Mouse (Mus musculus): Measurements from ENCODE around the gene Nudt19. TPM values are rescaled to one million over a fixed set of nuclear protein-coding genes. Genes with fewer than 3 reads are reported as not detected.

Gene Nudt19
- polyA plus RNA-seq, 1 experiment from 2014 or later = 52.0 TPM

GRCm38 (mm10) chr7:35559838-35560237 lies 3.7 kb upstream of the Nudt19 start:
- no peak overlapping the region for H3K4me3 ChIP-seq (ENCODE audit: low read depth, low read length)
- no peak overlapping the region for H3K4me2 ChIP-seq (replicated peaks; ENCODE audit: low read depth, low read length)
- no peaks in the 10 kb centered on the region for H3K36me3 ChIP-seq (ENCODE audit: control insufficient read depth, insufficient read depth, low read length)
- no peak overlapping the region for H3K27ac ChIP-seq (ENCODE audit: low read length)
- H3K9me3 ChIP-seq (ENCODE audit: control insufficient read depth, low read depth, low read length) = no peaks in the 10 kb centered on the region
- 92% methylated on average over 3 of the region's 3 CpGs for WGBS
- H3K4me1 ChIP-seq (ENCODE audit: control insufficient read depth, insufficient read depth, low read length) = peaks cover 3% of the 10 kb centered on the region; the same call in 1 of the 2 replicates
- no peaks in the 10 kb centered on the region for H3K27me3 ChIP-seq (ENCODE audit: control insufficient read depth, insufficient read depth, low read length)
- ATAC-seq (ENCODE audit: insufficient number of reproducible peaks, insufficient read depth, low FRiP score, low read depth) = no peak
- no peak overlapping the region for H3K9ac ChIP-seq (replicated peaks; ENCODE audit: low read depth, low read length)

DNA sequence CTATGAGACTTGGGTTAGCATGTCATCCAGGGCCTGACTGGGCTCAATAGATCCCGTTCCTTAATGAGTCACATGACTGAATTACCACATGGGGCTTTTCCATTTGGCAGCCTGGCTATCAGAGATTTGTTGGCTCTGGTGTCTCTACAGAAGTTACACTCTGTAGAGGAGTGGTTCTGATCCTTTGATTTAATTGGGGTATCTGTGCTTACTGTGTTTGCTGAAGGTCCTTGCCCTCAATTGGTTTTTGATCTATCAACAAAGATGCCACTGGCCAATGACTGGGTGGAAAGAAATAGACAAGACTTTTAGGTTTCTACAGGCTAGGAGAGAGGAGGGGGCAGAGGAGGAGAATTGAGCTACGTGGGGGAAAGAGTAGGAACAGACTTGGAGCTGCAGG lies 2.6 kb upstream of the Nudt19 start:
- H3K4me1 ChIP-seq (ENCODE audit: control insufficient read depth, insufficient read depth, low read length) = peaks cover 3% of the 10 kb centered on the region; the same call in 1 of the 2 replicates
- no peak overlapping the region for H3K27ac ChIP-seq (ENCODE audit: low read length)
- no peak for ATAC-seq (ENCODE audit: insufficient number of reproducible peaks, insufficient read depth, low FRiP score, low read depth)
- no peaks in the 10 kb centered on the region for H3K9me3 ChIP-seq (ENCODE audit: control insufficient read depth, low read depth, low read length)
- H3K9ac ChIP-seq (replicated peaks; ENCODE audit: low read depth, low read length) = no peak overlapping the region
- 39% methylated on average over 2 of the region's 2 CpGs for WGBS
- H3K36me3 ChIP-seq (ENCODE audit: control insufficient read depth, insufficient read depth, low read length) = no peaks in the 10 kb centered on the region
- H3K4me3 ChIP-seq (ENCODE audit: low read depth, low read length) = no peak overlapping the region
- H3K27me3 ChIP-seq (ENCODE audit: control insufficient read depth, insufficient read depth, low read length) = no peaks in the 10 kb centered on the region
- no peak overlapping the region for H3K4me2 ChIP-seq (replicated peaks; ENCODE audit: low read depth, low read length)

DNA sequence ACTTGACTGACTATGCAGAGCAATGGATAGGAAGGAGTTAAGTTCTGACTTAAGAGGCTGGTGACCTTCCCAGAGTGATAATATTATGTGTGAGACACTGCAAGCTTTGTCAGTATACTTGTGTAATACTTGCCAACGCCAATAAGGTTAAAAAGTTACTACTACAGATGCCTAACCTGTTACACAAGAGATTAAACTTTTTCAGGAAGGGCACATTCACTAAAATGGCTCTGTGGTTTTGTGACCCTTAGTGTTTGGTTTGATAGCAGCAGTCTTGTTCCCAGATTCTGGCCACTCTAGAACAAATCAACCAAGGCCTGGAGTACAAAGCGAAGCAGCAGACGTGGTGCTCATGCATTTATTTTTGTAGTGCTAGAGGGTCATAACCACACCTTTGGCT lies 1.5 kb upstream of the Nudt19 start:
- peaks cover 3% of the 10 kb centered on the region; the same call in 1 of the 2 replicates for H3K4me1 ChIP-seq (ENCODE audit: control insufficient read depth, insufficient read depth, low read length)
- no peak overlapping the region for H3K9ac ChIP-seq (replicated peaks; ENCODE audit: low read depth, low read length)
- no peak for ATAC-seq (ENCODE audit: insufficient number of reproducible peaks, insufficient read depth, low FRiP score, low read depth)
- 71% methylated on average over 3 of the region's 3 CpGs for WGBS
- H3K27me3 ChIP-seq (ENCODE audit: control insufficient read depth, insufficient read depth, low read length) = no peaks in the 10 kb centered on the region
- H3K36me3 ChIP-seq (ENCODE audit: control insufficient read depth, insufficient read depth, low read length) = no peaks in the 10 kb centered on the region
- H3K27ac ChIP-seq (ENCODE audit: low read length) = no peak overlapping the region
- H3K4me3 ChIP-seq (ENCODE audit: low read depth, low read length) = no peak overlapping the region
- no peaks in the 10 kb centered on the region for H3K9me3 ChIP-seq (ENCODE audit: control insufficient read depth, low read depth, low read length)
- no peak overlapping the region for H3K4me2 ChIP-seq (replicated peaks; ENCODE audit: low read depth, low read length)

DNA sequence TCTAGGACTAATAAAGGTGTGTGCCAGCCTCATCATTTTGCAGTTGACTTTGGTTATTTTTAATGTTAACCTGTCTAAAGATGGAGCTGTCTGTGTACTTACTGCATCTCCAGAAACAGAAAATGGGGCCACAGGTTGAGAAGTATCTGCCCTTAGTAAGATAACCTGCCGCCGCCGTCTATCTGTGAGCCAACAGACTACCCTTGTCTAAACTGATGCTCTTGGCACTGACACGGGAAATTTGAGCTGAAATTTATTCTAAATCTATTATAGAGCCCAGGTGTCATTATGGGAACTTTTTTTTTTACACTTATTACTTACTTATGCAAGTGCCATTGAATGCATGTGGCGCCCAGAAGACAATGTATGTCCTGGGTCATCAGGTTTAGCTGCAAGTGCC lies 801 bp upstream of the Nudt19 start:
- Histone ChIP-seq H3K4me1 (ENCODE audit: control insufficient read depth, insufficient read depth, low read length) (peaks cover 3% of the 10 kb centered on the region; the same call in 1 of the 2 replicates), H3K9ac (replicated peaks; ENCODE audit: low read depth, low read length) (no peak overlapping the region), H3K4me2 (replicated peaks; ENCODE audit: low read depth, low read length) (no peak overlapping the region), H3K36me3 (ENCODE audit: control insufficient read depth, insufficient read depth, low read length) (no peaks in the 10 kb centered on the region), H3K27ac (ENCODE audit: low read length) (no peak overlapping the region), H3K9me3 (ENCODE audit: control insufficient read depth, low read depth, low read length) (no peaks in the 10 kb centered on the region), H3K4me3 (ENCODE audit: low read depth, low read length) (no peak overlapping the region), H3K27me3 (ENCODE audit: control insufficient read depth, insufficient read depth, low read length) (no peaks in the 10 kb centered on the region)
- WGBS = 84% methylated on average over 5 of the region's 5 CpGs
- ATAC-seq (ENCODE audit: insufficient number of reproducible peaks, insufficient read depth, low FRiP score, low read depth) = no peak

GRCm38 (mm10) chr7:35555224-35556204 lies 590 bp downstream of the Nudt19 start:
- Histone ChIP-seq H3K36me3 (ENCODE audit: control insufficient read depth, insufficient read depth, low read length) (peaks cover 3% of the 10 kb centered on the region), H3K9ac (replicated peaks; ENCODE audit: low read depth, low read length) (peak overlapping the region; percentile 88), H3K9me3 (ENCODE audit: control insufficient read depth, low read depth, low read length) (no peaks in the 10 kb centered on the region), H3K27me3 (ENCODE audit: control insufficient read depth, insufficient read depth, low read length) (no peaks in the 10 kb centered on the region), H3K4me3 (ENCODE audit: low read depth, low read length) (peak overlapping the region; percentile 72), H3K4me2 (replicated peaks; ENCODE audit: low read depth, low read length) (peak overlapping the region; percentile 95), H3K4me1 (ENCODE audit: control insufficient read depth, insufficient read depth, low read length) (peaks cover 3% of the 10 kb centered on the region; the same call in 1 of the 2 replicates), H3K27ac (ENCODE audit: low read length) (peak overlapping the region; percentile 98)
- peak; percentile 93 for ATAC-seq (ENCODE audit: insufficient number of reproducible peaks, insufficient read depth, low FRiP score, low read depth)
- WGBS = 1% methylated on average over 88 of the region's 93 CpGs

GRCm38 (mm10) chr7:35554605-35555175 lies 1.4 kb downstream of the Nudt19 start:
- peak overlapping the region; percentile 72 for H3K4me3 ChIP-seq (ENCODE audit: low read depth, low read length)
- peak overlapping the region; percentile 88 for H3K9ac ChIP-seq (replicated peaks; ENCODE audit: low read depth, low read length)
- peak overlapping the region; percentile 95 for H3K4me2 ChIP-seq (replicated peaks; ENCODE audit: low read depth, low read length)
- peak; percentile 21; the same call in 1 of the 2 replicates for ATAC-seq (ENCODE audit: insufficient number of reproducible peaks, insufficient read depth, low FRiP score, low read depth)
- H3K9me3 ChIP-seq (ENCODE audit: control insufficient read depth, low read depth, low read length) = no peaks in the 10 kb centered on the region
- H3K4me1 ChIP-seq (ENCODE audit: control insufficient read depth, insufficient read depth, low read length) = peaks cover 3% of the 10 kb centered on the region; the same call in 1 of the 2 replicates
- H3K27ac ChIP-seq (ENCODE audit: low read length) = peak overlapping the region; percentile 98
- 4% methylated on average over 28 of the region's 28 CpGs for WGBS
- no peaks in the 10 kb centered on the region for H3K27me3 ChIP-seq (ENCODE audit: control insufficient read depth, insufficient read depth, low read length)
- peaks cover 6% of the 10 kb centered on the region for H3K36me3 ChIP-seq (ENCODE audit: control insufficient read depth, insufficient read depth, low read length)

GRCm38 (mm10) chr7:35553751-35554604 lies 2.1 kb downstream of the Nudt19 start:
- peaks cover 3% of the 10 kb centered on the region; the same call in 1 of the 2 replicates for H3K4me1 ChIP-seq (ENCODE audit: control insufficient read depth, insufficient read depth, low read length)
- 58% methylated on average over 10 of the region's 10 CpGs for WGBS
- H3K4me3 ChIP-seq (ENCODE audit: low read depth, low read length) = peak overlapping the region; percentile 72
- H3K36me3 ChIP-seq (ENCODE audit: control insufficient read depth, insufficient read depth, low read length) = peaks cover 10% of the 10 kb centered on the region
- H3K9ac ChIP-seq (replicated peaks; ENCODE audit: low read depth, low read length) = no peak overlapping the region
- no peak for ATAC-seq (ENCODE audit: insufficient number of reproducible peaks, insufficient read depth, low FRiP score, low read depth)
- H3K4me2 ChIP-seq (replicated peaks; ENCODE audit: low read depth, low read length) = peak overlapping the region; percentile 95
- no peak overlapping the region for H3K27ac ChIP-seq (ENCODE audit: low read length)
- no peaks in the 10 kb centered on the region for H3K27me3 ChIP-seq (ENCODE audit: control insufficient read depth, insufficient read depth, low read length)
- H3K9me3 ChIP-seq (ENCODE audit: control insufficient read depth, low read depth, low read length) = no peaks in the 10 kb centered on the region

DNA sequence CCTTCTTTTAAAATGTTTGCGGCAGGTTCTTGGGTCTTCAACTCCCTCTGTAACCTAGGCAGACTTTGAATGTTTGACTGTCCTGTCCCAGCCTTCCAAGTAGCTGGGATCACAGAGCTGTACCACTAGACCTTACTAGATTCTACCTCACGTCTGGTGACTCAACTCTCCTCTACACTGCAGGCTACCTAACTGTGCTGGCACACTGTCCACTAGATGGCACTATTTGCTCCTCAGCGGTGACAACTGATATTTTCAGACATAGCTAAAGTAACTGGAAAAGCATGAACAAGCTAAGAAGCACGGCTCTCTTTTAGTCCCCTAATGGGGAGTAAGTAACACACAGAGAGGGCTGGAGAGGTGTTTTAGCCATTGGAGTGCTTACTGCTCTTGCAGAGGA lies 10.2 kb downstream of the Nudt19 start:
- 34% methylated on average over 4 of the region's 4 CpGs for WGBS
- Histone ChIP-seq H3K9me3 (ENCODE audit: control insufficient read depth, low read depth, low read length) (no peaks in the 10 kb centered on the region), H3K4me3 (ENCODE audit: low read depth, low read length) (no peak overlapping the region), H3K4me2 (replicated peaks; ENCODE audit: low read depth, low read length) (no peak overlapping the region), H3K36me3 (ENCODE audit: control insufficient read depth, insufficient read depth, low read length) (peaks cover 23% of the 10 kb centered on the region), H3K9ac (replicated peaks; ENCODE audit: low read depth, low read length) (no peak overlapping the region), H3K4me1 (ENCODE audit: control insufficient read depth, insufficient read depth, low read length) (no peaks in the 10 kb centered on the region), H3K27me3 (ENCODE audit: control insufficient read depth, insufficient read depth, low read length) (no peaks in the 10 kb centered on the region), H3K27ac (ENCODE audit: low read length) (no peak overlapping the region)
- ATAC-seq (ENCODE audit: insufficient number of reproducible peaks, insufficient read depth, low FRiP score, low read depth) = no peak
